Mouse (Mus musculus) megakaryocyte-erythroid progenitor cell, adult 5-6 weeks (primary cell): ENCODE results near the gene Commd7. TPM values are rescaled to one million over a fixed set of nuclear protein-coding genes. Genes with fewer than 3 reads are reported as not detected.
"Not testable (repeated sequence)": the region's sequence is repeated elsewhere in the genome, so short reads cannot be mapped to it uniquely, and the experiment has no call there.

ENCODE experiments used
- ATAC-seq: replicated peaks from 2 replicates; pipeline ENCODE4 v1.8.0; 2016; ENCODE audit warnings: mild to moderate bottlenecking, inconsistent platforms; ENCODE audit not compliant: severe bottlenecking, poor library complexity, low FRiP score, low TSS enrichment
- total RNA-seq, 2 experiments: library from RNA; stranded (forward) in 1 of 2; stranded (reverse) in 1 of 2; fragments of 200-1000, 215-1000 nt in 1 of 2; fragments of >200 nt in 1 of 2; fragmentation: Nextera tagmentation in 1 of 2; gene quantifications; 2 replicates each; pipeline ENCODE4 v1.2.3; 2014 to 2017

Commd7 gene
- 25.8 and 35.8 TPM in 2 replicates for total RNA-seq (2014; fragmentation: Nextera tagmentation)
- 22.3 and 24.1 TPM in 2 replicates for total RNA-seq (2017)

DNA sequence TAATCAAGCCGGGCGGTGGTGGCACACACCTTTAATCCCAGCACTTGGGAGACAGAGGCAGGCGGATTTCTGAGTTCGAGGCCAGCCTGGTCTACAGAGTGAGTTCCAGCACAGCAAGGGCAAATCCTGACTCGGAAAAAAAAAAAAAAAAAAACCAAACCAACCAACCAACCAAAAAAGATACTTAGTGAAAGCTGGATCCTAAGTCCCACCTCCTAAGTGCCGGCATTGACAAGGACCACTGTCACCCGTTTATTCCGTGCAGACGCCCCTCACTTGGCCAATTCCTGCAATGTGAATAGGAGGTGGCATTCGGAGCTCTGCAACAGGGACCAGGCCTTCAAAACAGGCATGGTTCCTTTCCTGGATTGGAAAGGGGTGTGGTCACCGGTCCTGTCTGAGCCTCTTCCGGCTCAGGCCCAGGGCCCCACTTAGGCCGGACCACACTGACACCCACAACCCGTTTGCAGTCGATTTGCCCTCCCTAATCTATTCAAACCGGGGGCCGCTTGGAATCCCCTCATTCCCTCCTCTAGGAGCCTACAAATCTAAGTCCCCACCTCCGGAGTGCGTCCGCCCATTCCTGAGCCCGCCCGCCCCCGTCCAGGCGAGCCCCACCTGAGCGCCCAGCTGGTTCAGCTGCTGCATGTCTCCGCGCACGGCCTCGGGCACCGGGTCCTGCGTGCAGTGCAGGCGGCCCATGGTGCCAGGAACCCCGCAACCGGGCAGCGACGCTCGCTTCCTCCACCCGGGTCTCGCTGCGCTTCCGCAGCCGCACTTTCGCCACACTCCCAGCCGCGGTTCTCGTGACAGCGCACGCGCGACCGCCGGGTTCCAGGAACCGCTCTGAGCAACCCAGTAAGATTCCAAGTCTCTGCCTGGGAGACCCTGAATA is at the start of gene Commd7:
TSS of gene Commd7 (minus strand) at position 806 of the 895 bp plus-strand sequence.
- peak; percentile 63 for ATAC-seq

- ATAC-seq: no peak
Observed at GRCm38 (mm10) chr2:153679959-153680358, 47.4 kb upstream of the Commd7 start.

DNA sequence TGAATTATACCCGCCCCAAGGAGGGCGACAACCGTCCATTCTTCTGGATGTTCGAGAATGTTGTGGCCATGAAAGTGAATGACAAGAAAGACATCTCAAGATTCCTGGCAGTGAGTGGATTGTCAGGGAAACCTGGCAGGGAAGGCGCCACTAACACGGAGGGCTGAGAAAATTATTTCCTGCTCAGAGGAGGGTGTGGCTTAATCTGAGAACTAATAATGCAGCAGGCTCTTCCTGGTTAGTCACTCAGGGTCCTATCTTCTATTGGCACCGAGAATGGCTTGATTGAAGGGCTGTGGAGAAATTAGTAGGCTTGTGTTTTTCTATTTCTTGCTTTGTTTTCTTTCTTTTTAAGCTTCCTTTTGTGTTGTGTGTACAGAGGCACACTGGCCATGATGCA is 45.0 kb upstream of the Commd7 start:
- ATAC-seq: no peak

DNA sequence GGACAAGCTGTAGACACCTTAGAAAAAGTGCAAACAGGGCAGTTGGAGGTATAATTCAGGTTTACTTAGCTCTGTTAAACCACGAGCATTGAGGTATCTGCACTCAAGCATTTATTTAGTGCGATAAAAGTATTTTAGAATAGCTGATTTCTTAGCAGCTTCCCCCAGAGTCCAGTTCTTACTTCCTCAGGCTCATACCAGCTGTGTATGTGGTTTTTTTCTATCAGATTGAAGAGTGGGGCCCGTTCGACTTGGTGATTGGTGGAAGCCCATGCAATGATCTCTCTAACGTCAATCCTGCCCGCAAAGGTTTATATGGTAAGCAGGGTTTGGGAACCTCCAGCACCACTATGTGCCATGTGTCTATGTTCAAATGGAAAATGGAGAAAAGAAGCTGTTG is 44.4 kb upstream of the Commd7 start:
- ATAC-seq: 0 out of 2 replicates have a peak, but pooled peaks have one; percentile 26

GRCm38 (mm10) chr2:153675364-153675763 is 42.8 kb upstream of the Commd7 start:
- peak; percentile 87 for ATAC-seq

- no peak for ATAC-seq
Observed at GRCm38 (mm10) chr2:153672619-153673018, 40.0 kb upstream of the Commd7 start.

DNA sequence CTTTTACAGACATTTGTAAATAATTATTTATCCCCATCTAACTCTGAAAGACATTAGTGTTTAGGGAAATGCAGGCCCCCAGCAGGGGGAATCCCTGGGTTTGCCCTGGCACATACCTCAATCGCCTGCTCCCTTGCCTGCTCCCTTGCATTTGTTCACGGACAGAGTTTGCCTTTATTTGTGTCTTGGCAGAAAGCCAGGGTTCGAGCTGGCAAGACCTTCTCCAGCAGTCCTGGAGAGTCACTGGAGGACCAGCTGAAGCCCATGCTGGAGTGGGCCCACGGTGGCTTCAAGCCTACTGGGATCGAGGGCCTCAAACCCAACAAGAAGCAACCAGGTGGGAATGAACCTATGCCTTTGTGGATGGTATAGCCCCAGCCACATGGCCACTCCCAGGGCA is 37.5 kb upstream of the Commd7 start:
- ATAC-seq: no peak

DNA sequence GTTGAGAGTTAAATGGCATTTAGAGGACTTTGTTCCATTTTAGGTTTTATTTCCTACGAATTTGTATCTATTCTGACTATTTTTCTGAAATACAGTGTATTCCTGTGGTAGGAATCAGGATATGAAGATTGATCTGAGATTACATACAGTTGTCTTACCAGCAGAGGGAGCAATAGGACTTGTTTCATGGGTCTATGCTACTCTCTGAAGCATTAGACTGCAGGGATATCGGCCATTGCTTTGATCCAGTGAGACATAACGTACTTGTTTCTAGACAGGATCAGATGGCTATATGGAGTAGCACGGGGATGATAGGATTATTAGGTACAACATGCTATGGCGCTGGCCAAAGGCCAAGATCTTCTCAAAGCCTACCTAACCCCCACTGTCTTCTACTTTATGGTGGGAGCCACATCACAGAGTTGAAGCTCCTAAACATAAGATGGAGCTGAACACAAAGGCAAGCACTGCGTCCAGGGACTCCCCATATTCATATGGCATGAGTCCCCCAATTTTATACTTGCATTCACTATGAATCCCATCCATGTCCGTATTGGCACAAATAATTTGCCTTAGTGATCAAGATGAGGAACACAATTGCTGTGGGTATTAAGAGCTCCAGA is 36.3 kb upstream of the Commd7 start:
- peak; percentile 91 for ATAC-seq

DNA sequence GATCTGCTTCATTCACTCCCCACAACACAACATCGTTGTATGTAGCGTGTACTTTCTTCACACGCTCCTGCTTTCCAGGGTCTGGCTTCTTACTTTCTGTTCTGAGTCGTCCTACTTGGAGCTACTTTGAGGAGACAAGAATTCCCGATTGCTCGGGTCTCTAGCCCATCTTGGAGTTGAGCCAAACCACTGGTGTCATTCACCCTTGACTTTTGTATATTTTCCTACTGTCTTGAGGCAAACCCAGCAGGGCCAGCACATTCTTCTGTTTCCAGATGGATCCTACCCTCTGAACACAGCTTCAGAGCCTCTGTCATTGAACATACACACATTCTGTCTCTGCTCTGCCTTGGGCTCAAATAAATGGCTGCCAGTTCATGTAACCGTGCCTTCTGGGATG is 32.8 kb upstream of the Commd7 start:
- no peak for ATAC-seq

DNA sequence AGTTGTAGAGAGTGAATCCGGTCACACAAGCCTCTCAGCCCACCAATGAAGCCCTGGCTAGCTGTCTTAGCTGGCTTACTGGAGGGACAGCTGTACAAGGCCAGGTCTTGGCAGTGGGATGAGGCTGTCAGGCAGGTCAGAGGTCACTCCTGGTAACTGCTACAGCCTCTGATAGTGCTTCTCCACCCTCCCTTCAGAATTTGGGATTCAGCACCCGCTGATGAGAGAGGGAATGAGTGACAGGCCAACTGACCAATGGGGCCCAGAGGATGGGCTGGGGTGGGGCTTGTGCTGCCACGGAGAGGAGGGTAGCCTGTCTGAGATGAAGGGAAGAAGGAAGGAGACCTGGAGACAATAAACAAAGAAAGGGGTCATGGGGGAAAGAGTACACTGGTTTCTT is 28.0 kb upstream of the Commd7 start:
- ATAC-seq: no peak

DNA sequence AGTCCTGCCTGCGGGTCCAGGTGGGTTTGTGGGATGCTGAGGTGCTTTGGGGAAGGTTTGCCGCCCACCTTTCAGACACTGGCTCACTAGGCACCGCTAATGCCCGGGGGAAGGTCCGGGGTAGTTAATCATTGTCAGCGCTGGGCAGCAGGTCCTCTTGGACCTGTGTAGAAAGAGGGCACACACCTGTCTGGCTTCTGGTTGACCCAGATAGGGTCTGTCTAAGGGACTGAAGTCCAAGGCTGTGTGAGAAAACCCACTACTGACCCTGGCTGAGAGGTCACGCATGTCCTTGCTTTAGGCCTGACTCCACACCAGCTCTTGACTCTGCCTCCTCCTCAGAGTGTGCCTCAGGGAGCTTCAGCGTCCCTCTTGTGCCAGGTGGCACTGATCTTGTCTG is 25.1 kb upstream of the Commd7 start:
- not testable (repeated sequence) for ATAC-seq

DNA sequence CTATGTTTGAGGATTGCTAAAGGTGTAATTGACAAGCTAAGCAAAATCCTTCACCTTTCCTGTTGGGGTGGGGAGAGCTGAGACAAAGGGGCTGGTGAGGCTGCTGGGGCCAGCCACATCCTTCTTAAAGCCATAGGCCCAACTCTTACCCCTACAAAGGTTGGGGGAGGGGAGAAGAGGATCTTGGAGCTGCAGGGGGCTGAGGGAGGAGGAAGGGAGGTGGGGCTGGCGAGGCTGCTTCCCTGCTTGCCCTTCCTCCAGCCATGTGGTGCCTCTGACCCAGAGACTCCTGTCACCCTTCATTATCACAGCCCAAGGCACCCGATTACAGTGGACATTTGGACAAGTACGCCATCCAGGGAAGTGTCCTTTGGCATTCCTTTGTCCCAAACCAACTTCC is 19.1 kb upstream of the Commd7 start:
- no peak for ATAC-seq

- peak; percentile 41 for ATAC-seq
Observed at GRCm38 (mm10) chr2:153650014-153650687, 17.6 kb upstream of the Commd7 start.

GRCm38 (mm10) chr2:153649298-153650013 is 16.9 kb upstream of the Commd7 start, which contains the start of gene Dnmt3b:
Gene Dnmt3b, plus strand, starts transcription at chr2:153649450.
- peak; percentile 42 for ATAC-seq

GRCm38 (mm10) chr2:153648773-153649297 is 16.3 kb upstream of the Commd7 start:
- no peak for ATAC-seq

- ATAC-seq: no peak
Observed at GRCm38 (mm10) chr2:153642999-153643398, 10.4 kb upstream of the Commd7 start.

- no peak for ATAC-seq
Observed at GRCm38 (mm10) chr2:153642496-153642895, 9.9 kb upstream of the Commd7 start.

GRCm38 (mm10) chr2:153638977-153639680 is 6.5 kb upstream of the Commd7 start:
- ATAC-seq: 0 out of 2 replicates have a peak, but pooled peaks have one; percentile 51

DNA sequence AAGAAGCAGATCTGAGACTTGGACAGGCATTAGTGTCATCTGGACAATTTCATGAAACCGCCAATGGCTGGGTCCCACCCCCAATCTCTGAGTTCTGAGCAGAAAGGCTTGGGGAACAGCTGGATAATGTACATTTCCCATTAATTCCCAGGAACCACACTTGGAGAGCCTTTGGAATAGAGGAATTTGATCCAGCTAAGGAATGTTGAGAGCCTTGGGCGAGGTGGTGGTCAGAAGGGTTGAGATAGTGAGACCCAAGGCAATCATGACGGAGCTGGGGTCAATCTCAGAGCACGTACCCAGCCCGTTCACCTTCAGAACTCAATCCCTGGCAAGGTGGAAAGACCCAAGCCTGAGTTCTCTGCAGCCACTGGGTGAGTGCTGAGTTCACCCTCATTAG is 678 bp upstream of the Commd7 start:
- ATAC-seq: no peak; the same call in 1 of the 2 replicates
